Mouse (Mus musculus) v-Abl transformed pro-B cells (cell line): ENCODE measurements around the gene Htr1b.

Source experiments
- in situ Hi-C, 2 experiments: fragments of 400-800 bp; cut with MboI; formaldehyde crosslinking; loops; one replicate each; pipeline ENCODE4 v1.15.1; 2025; ENCODE audit not compliant: unreplicated experiment in 2 of 2

Htr1b gene

GRCm38 (mm10) chr9:81633437-81633973 lies at the start of gene Htr1b:
Htr1b (minus strand) TSS chr9:81633828.
- in situ Hi-C loops: loop anchor here (10.0 to 25.0 kb wide), 5 partner anchors 231 to 1979 kb away; partner anchors contain the start of gene Mei4 (in 1 of the 2)

GRCm38 (mm10) chr9:81676716-81677115 lies 43.1 kb upstream of the Htr1b start:
- in situ Hi-C loops: no loop called here

GRCm38 (mm10) chr9:81637486-81637885 lies 3.9 kb upstream of the Htr1b start:
- in situ Hi-C loops: loop anchor here (5.0 to 25.0 kb wide), 6 partner anchors 225 to 1975 kb away; partner anchors contain the start of gene Mei4 (in 2 of the 2)

GRCm38 (mm10) chr9:81635109-81635508 lies 1.5 kb upstream of the Htr1b start:
- in situ Hi-C loops: loop anchor here (5.0 to 25.0 kb wide), 6 partner anchors 227 to 1977 kb away; partner anchors contain the start of gene Mei4 (in 2 of the 2)

- in situ Hi-C loops: loop anchor here (10.0 to 25.0 kb wide), 5 partner anchors 231 to 1978 kb away; partner anchors contain the start of gene Mei4 (in 1 of the 2)
These were observed 535 bp upstream of the Htr1b start for GRCm38 (mm10) chr9:81634163-81634562.

- in situ Hi-C loops: loop anchor here (10.0 to 25.0 kb wide), 5 partner anchors 232 to 1979 kb away; partner anchors contain the start of gene Mei4 (in 1 of the 2)
These were observed 742 bp downstream of the Htr1b start for GRCm38 (mm10) chr9:81632736-81633436.

GRCm38 (mm10) chr9:81632191-81632735 lies 1.4 kb downstream of the Htr1b start:
- in situ Hi-C loops: loop anchor here (10.0 to 25.0 kb wide), 5 partner anchors 233 to 1980 kb away; partner anchors contain the start of gene Mei4 (in 1 of the 2)

- in situ Hi-C loops: loop anchor here (10.0 to 25.0 kb wide), 5 partner anchors 233 to 1981 kb away; partner anchors contain the start of gene Mei4 (in 1 of the 2)
These were observed 2.0 kb downstream of the Htr1b start for GRCm38 (mm10) chr9:81631581-81632091.

GRCm38 (mm10) chr9:81626899-81627606 lies 6.6 kb downstream of the Htr1b start:
- in situ Hi-C loops: loop anchor here (5.0 to 25.0 kb wide), 9 partner anchors 385 to 1985 kb away; no protein-coding TSS in a partner anchor

GRCm38 (mm10) chr9:81625898-81626297 lies 7.7 kb downstream of the Htr1b start:
- in situ Hi-C loops: loop anchor here (5.0 to 25.0 kb wide), 9 partner anchors 384 to 1986 kb away; no protein-coding TSS in a partner anchor

GRCm38 (mm10) chr9:81622873-81623272 lies 10.8 kb downstream of the Htr1b start:
- in situ Hi-C loops: loop anchor here (10.0 kb wide), 3 partner anchors 578 to 1288 kb away; no protein-coding TSS in a partner anchor

GRCm38 (mm10) chr9:81611022-81611421 lies 22.6 kb downstream of the Htr1b start:
- in situ Hi-C loops: no loop called here
